19 mouse cellular contexts compared by ENCODE assay signal in genomic region chr5:125456100-125456499, GRCm38 (mm10). TPM values are rescaled to one million over a fixed set of nuclear protein-coding genes. Genes with fewer than 3 reads are reported as not detected.
DNase-seq lines count a peak whose midpoint lies in the region; ATAC-seq lines count a peak whose summit lies in the region.
"Had no signal": no experiment of that assay in that cellular context is flagged by ENCODE, and none has a peak within 500 bp of the region (broad histone marks: within the 10 kb centered on the region; RNA-seq: fewer than 3 reads in every experiment).

No protein-coding gene starts in this region.

- ATAC-seq in erythroblast, adult 5-6 weeks (replicated peaks; ENCODE audit: low FRiP score, poor library complexity, severe bottlenecking): peak; percentile 34; the same call in 1 of the 2 replicates
- peak; percentile 65 for ATAC-seq in liver, embryonic 11.5 days (replicated peaks; ENCODE audit: low FRiP score)
- peak; percentile 64 for ATAC-seq in liver, embryonic 15.5 days (ENCODE audit: insufficient read depth)
- ATAC-seq in megakaryocyte-erythroid progenitor cell, adult 5-6 weeks (replicated peaks; ENCODE audit: low FRiP score, low TSS enrichment, poor library complexity, severe bottlenecking): peak; percentile 80
- ATAC-seq: forebrain, embryonic 14.5 days had no signal

- no peak overlapping the region for H3K27ac ChIP-seq in liver, embryonic 11.5 days (ENCODE audit: low read depth, low read length)
- H3K27ac ChIP-seq in liver, embryonic 15.5 days (replicated peaks): peak overlapping the region; percentile 67
- H3K27ac ChIP-seq: embryonic facial prominence, embryonic 13.5 days; forebrain, embryonic 10.5 days; gastrocnemius, adult 2 months; heart, embryonic 13.5 days; hindbrain, embryonic 15.5 days had no signal

- WGBS in liver, embryonic 11.5 days: 67% methylated on average over 6 of the region's 6 CpGs
- WGBS in liver, embryonic 15.5 days (ENCODE audit: insufficient replicate concordance): 31% methylated on average over 6 of the region's 6 CpGs

- H3K9ac ChIP-seq in liver, embryonic 11.5 days (ENCODE audit: low read depth, low read length): no peak overlapping the region
- no peak overlapping the region for H3K9ac ChIP-seq in liver, embryonic 15.5 days
- H3K9ac ChIP-seq: embryonic facial prominence, embryonic 13.5 days; heart, embryonic 13.5 days; hindbrain, embryonic 15.5 days had no signal

- peaks cover 14% of the 10 kb centered on the region; the same call in 1 of the 2 replicates for H3K36me3 ChIP-seq in liver, embryonic 11.5 days (ENCODE audit: control insufficient read depth, insufficient read depth, low read length)
- H3K36me3 ChIP-seq in liver, embryonic 15.5 days (replicated peaks): peaks cover 30% of the 10 kb centered on the region

- H3K9me3 ChIP-seq in liver, embryonic 11.5 days (ENCODE audit: control insufficient read depth, low read length): no peaks in the 10 kb centered on the region
- no peaks in the 10 kb centered on the region for H3K9me3 ChIP-seq in liver, embryonic 15.5 days (replicated peaks)
- H3K9me3 ChIP-seq: embryonic facial prominence, embryonic 13.5 days; forebrain, embryonic 10.5 days; heart, embryonic 13.5 days; hindbrain, embryonic 15.5 days had no signal

- H3K4me3 ChIP-seq in liver, embryonic 11.5 days (ENCODE audit: low read depth, low read length): no peak overlapping the region
- H3K4me3 ChIP-seq in liver, embryonic 15.5 days (replicated peaks): no peak overlapping the region
- H3K4me3 ChIP-seq: embryonic facial prominence, embryonic 13.5 days; forebrain, embryonic 10.5 days; gastrocnemius, adult 2 months; heart, embryonic 13.5 days; hindbrain, embryonic 15.5 days had no signal

- DNase-seq in liver, embryonic 11.5 days (ENCODE audit: low spot score): no peak
- DNase-seq in ovary, postnatal 14 days (ENCODE audit: low spot score): no peak
- DNase-seq in kidney, postnatal 10 days: no peak
- no peak for DNase-seq in gastrocnemius, adult 8-10 months (ENCODE audit: low spot score in 2 of 2)
- DNase-seq: adrenal gland, postnatal 10 days; cerebellum, adult 11-12 months; cerebellum, adult 9-11 months; gastrocnemius, adult 2 months; gastrocnemius, postnatal 36 days; heart, adult 11 months; heart, postnatal 36 days had no signal

- peaks cover 15% of the 10 kb centered on the region for H3K4me1 ChIP-seq in liver, embryonic 11.5 days (replicated peaks; ENCODE audit: control insufficient read depth, insufficient read depth, low read length)
- H3K4me1 ChIP-seq in liver, embryonic 15.5 days (replicated peaks): peaks cover 47% of the 10 kb centered on the region
- H3K4me1 ChIP-seq: embryonic facial prominence, embryonic 13.5 days; forebrain, embryonic 10.5 days; heart, embryonic 13.5 days; hindbrain, embryonic 15.5 days had no signal

- H3K27me3 ChIP-seq in liver, embryonic 11.5 days (replicated peaks; ENCODE audit: control insufficient read depth, insufficient read depth, low read length): no peaks in the 10 kb centered on the region
- H3K27me3 ChIP-seq in liver, embryonic 15.5 days: no peaks in the 10 kb centered on the region
- H3K27me3 ChIP-seq: embryonic facial prominence, embryonic 13.5 days; heart, embryonic 13.5 days; hindbrain, embryonic 15.5 days had no signal

- no peak overlapping the region for H3K4me2 ChIP-seq in liver, embryonic 11.5 days
- H3K4me2 ChIP-seq in liver, embryonic 15.5 days: no peak overlapping the region
- H3K4me2 ChIP-seq: embryonic facial prominence, embryonic 13.5 days; heart, embryonic 13.5 days; hindbrain, embryonic 15.5 days had no signal

RNA-seq across cellular contexts. Expression of gene Bri3bp, which starts 14.7 kb away (rescaled TPM):
- 10.9 and 13.1 TPM in 2 replicates for total RNA-seq in erythroblast, adult 5-6 weeks (2015; ENCODE audit: low replicate concordance)
- total RNA-seq in erythroblast, adult 5-6 weeks (2017; ENCODE audit: low replicate concordance): 4.7 and 5.3 TPM in 2 replicates
- 63.6 and 67.9 TPM in 2 replicates for polyA plus RNA-seq in liver, embryonic 11.5 days (2014; fragmentation: Nextera tagmentation; extraction: Ambion mirVana)
- polyA plus RNA-seq in liver, embryonic 15.5 days (2015; fragmentation: Nextera tagmentation; extraction: Ambion mirVana): 23.5 and 25.8 TPM in 2 replicates
- total RNA-seq in megakaryocyte-erythroid progenitor cell, adult 5-6 weeks (2014; fragmentation: Nextera tagmentation): 37.4 and 77.0 TPM in 2 replicates
- 28.5 and 31.3 TPM in 2 replicates for total RNA-seq in megakaryocyte-erythroid progenitor cell, adult 5-6 weeks (2017)
- 1 to 10 TPM; 3.0 to 4.6 (median 4.1) TPM for total RNA-seq in gastrocnemius, adult 8-10 months (2022)

RNA-seq across cellular contexts. Expression of gene Aacs, which starts 19.5 kb away (rescaled TPM):
- 1.3 and 2.3 TPM in 2 replicates for total RNA-seq in erythroblast, adult 5-6 weeks (2015; ENCODE audit: low replicate concordance)
- total RNA-seq in erythroblast, adult 5-6 weeks (2017; ENCODE audit: low replicate concordance): 4.2 and 6.0 TPM in 2 replicates
- polyA plus RNA-seq in liver, embryonic 11.5 days (2014; fragmentation: Nextera tagmentation; extraction: Ambion mirVana): 29.3 and 29.7 TPM in 2 replicates
- 18.7 and 20.1 TPM in 2 replicates for polyA plus RNA-seq in liver, embryonic 15.5 days (2015; fragmentation: Nextera tagmentation; extraction: Ambion mirVana)
- total RNA-seq in megakaryocyte-erythroid progenitor cell, adult 5-6 weeks (2014; fragmentation: Nextera tagmentation): 8.4 and 8.7 TPM in 2 replicates
- total RNA-seq in megakaryocyte-erythroid progenitor cell, adult 5-6 weeks (2017): 3.2 and 3.8 TPM in 2 replicates
- total RNA-seq in gastrocnemius, adult 8-10 months (2022): 1 to 10 TPM; 1.9 to 5.4 (median 4.8) TPM

RNA-seq across cellular contexts. Expression of gene Dhx37, which starts 22.2 kb away (rescaled TPM):
- 1.2 and 17.8 TPM in 2 replicates for total RNA-seq in erythroblast, adult 5-6 weeks (2015; ENCODE audit: low replicate concordance)
- 6.1 and 6.5 TPM in 2 replicates for total RNA-seq in erythroblast, adult 5-6 weeks (2017; ENCODE audit: low replicate concordance)
- polyA plus RNA-seq in liver, embryonic 11.5 days (2014; fragmentation: Nextera tagmentation; extraction: Ambion mirVana): 18.5 and 19.4 TPM in 2 replicates
- 4.8 and 4.9 TPM in 2 replicates for polyA plus RNA-seq in liver, embryonic 15.5 days (2015; fragmentation: Nextera tagmentation; extraction: Ambion mirVana)
- total RNA-seq in megakaryocyte-erythroid progenitor cell, adult 5-6 weeks (2014; fragmentation: Nextera tagmentation): 21.2 and 34.5 TPM in 2 replicates
- total RNA-seq in megakaryocyte-erythroid progenitor cell, adult 5-6 weeks (2017): 69.0 and 83.7 TPM in 2 replicates
- 1 to 10 TPM; 4.4 to 5.1 (median 4.8) TPM for total RNA-seq in gastrocnemius, adult 8-10 months (2022)
